Mouse (Mus musculus) left cerebral cortex, adult 18-20 months (tissue): ENCODE measurements around the gene Gltp. TPM values are rescaled to one million over a fixed set of nuclear protein-coding genes. Genes with fewer than 3 reads are reported as not detected.

ENCODE experiments used
- DNase-seq, 2 experiments: peaks; one replicate each; pipeline ENCODE4 v3.0.0; 2021 to 2022; ENCODE audit warnings: low spot score in 2 of 2, mixed read lengths in 1 of 2
- total RNA-seq, 2 experiments: library from RNA; stranded (reverse); gene quantifications; 2 replicates each; pipeline ENCODE4 v1.2.3; 2021

Gene Gltp
- total RNA-seq, 2 experiments from 2014 or later = 21.6 to 22.4 TPM

- no peak for DNase-seq
Observed at GRCm38 (mm10) chr5:114702403-114703392, 11.9 kb upstream of the Gltp start.

DNA sequence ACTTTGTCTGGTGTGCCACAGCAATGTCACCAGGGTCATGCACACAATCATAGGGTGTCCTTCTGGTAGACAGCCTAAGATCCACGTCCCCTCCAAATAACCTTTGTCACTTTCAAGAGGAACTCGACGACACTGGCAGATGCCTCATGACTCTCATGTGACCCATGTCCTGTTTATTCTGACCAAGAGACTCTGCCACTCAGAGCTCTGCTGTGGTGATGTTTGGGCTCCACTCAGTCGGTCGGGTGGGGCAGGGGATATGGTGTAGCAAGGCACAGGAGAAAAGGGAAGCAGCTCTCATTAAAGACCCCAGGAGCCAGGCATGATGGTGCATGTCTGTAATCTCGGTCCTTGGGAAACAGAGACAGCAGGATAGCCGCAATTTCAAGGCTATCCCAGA lies 8.2 kb upstream of the Gltp start:
- DNase-seq = no peak

GRCm38 (mm10) chr5:114698044-114698746 lies 7.4 kb upstream of the Gltp start:
- peak; percentile 65 to 72 for DNase-seq

DNA sequence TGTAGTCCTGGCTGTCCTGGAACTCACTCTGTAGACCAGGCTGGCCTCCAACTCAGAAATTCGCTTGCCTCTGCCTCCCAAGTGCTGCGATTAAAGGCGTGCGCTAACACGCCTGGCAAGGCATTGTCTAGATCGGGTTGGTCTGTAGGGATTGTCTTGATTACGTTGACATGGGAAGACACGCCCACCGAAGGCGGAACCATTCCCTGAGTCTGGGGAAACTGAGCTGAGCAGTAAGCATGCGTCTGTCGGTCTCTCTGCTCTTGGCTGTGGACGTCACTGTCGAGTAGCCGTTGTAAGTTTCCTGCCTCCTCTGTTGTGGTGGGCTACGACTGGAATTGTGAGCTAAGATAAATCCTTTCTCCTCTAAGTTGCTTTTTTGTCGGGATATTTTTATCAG lies 6.2 kb upstream of the Gltp start:
- DNase-seq = no peak

- DNase-seq = no peak
Observed at GRCm38 (mm10) chr5:114695775-114696174, 5.0 kb upstream of the Gltp start.

DNA sequence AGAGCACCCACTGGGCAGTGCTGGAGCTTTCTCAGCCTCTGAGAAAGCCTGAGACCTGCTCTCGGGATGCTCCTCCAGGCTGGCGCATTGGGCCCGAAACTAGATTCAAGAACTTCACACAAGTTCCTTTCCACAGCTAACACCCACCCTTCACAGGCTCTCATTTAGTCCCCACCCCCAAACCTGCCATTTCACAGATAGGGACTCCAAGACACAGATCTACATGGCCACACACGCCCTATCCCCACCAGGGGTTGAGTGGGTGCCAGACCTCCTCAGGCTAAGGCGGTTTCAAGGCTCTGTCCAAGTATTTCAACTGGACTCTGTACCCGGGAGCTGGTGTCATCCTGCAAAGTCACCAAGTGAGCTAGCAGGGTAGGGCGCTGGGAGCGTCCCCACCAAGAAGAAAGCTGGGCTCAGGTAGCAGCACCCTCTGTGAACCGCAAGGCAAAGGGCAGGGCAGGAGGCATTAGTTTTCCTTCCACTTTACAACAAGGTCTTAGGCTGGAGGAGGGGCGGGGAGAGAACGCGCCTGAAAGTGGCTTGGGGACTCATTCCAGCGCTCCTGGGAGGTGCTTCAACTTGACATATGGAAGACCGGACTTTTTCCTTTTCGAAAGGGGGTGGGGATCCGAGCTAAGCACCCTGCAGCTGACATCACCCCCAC lies 951 bp downstream of the Gltp start:
- DNase-seq = no peak

DNA sequence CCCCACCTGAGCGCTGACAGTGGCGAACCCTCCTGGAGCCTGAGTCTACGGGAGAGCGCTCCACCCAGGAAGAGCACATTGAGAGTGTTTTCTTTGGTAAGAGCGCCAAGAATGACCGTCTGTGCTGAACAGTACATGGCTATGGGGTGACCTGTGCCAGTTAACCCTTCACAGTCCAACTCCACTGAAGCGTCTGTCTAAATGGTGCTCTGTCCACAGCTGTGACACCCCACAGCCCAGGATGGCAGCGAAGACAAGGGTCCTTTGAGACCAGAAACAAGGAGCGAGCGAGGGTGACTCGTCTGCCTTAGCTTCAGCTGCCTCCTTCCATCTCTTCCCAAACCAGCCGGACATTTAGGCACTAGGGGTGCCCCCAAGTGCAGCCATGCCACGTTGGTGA lies 2.1 kb downstream of the Gltp start:
- no peak for DNase-seq

DNA sequence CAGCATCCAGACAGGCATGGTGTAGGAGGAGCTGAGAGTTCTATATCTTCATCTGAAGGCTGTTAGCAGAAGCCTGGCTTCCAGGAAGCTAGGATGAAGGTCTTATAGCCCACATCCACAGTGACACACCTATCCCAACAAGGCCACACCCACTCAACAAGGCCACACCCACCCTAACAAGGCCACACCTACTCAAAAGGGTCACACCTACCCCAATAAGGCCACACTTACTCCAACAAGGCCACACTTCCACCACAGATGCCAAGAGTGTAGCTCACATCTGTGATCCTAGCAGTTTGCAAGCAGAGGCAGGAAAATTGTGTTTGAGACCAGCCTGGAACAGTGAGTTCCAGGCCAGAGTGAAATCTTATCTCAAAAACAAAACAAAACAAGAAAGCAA lies 2.9 kb downstream of the Gltp start:
- DNase-seq = no peak

DNA sequence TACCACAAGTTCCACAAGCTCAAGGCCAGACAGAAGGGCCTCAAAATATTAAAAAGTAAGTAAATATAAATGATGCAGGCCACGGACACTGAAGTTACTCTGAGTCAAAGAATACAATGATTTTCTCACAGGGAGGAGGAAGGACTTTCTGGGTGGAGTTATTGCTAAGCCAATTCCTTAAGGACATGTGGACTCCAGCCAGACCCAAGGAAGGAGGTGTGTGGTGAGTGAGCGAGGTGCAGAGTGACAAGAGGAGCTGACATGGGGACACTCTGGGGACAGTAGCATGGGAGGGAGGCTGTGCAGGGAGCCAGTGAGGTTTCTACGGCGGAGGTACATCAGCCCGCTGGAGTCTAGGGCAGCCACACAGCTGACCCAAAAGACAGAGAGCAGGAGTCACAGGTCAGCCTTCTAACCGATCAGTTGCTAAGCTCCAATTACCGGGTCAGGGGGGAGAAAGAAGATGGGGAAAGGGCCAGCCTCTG lies 4.0 kb downstream of the Gltp start:
- no peak for DNase-seq

DNA sequence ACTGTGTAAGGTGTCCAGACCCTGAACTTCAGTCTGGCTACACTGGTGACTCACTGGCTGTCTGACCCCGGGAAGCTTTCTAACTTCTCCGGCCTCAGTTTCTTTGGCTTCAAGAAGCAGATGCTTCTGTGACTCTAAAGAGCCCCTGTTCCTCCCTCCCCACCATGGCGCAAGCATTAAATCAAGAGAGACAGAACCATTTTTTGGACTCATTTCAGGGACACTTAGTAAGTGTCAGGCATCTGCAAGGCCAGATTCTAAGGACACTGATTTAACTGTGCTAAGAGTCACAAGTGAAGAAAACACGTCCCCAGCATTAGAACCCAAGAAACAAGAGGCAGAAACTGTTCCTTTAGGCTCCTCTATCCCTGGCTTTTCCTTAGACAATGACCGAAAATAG lies 4.8 kb downstream of the Gltp start:
- no peak for DNase-seq

DNA sequence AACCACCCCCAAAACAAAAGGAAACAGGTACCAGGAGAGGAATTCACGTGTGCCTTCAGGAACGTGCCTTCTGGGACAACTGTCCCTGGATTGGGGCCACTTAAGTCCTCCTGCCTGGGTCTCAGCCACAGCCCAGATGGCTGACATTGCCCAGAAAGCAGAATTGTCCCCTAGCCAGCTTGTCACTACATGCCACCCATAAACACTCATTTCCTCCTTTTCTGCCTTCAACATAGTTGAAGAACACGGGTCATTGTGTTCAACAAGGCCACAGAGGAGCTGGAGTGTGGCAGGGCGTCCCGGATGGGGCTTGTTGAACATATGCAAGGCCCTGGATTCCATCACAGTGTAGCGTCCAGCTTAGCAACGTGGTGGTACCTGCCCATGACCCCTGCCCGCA lies 9.1 kb downstream of the Gltp start:
- no peak for DNase-seq

DNA sequence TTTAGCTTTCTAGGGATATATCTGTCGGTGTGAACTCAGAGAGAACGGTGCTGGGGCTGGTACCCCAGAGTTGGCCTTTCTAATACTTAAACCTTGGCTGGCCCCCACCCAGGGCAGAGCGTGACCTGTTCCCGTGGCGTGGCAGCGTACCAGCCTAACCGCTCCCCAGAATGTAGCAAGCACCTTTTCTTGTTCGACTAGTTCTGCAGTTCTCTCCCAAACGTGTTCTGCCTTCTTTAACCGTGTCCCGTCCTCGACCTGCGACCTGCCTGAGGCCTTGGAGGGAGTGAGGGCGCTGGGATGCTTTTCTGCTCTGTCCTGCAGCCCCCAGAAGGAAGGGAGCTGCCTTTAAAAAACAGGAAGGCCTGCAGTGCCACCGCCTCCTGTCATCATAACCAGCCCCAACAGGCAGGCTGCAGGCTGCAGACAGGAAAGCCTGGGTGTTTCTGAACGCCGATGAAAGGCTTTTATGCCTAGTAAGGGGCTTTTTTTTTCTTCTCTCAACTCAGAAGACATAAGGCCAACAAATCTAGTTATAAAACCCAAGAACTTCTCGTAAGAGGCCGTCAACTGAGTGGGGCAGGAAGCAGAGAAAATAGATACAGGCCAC lies 10.0 kb downstream of the Gltp start:
- no peak for DNase-seq

GRCm38 (mm10) chr5:114679841-114680591 lies 10.8 kb downstream of the Gltp start:
- DNase-seq = no peak

DNA sequence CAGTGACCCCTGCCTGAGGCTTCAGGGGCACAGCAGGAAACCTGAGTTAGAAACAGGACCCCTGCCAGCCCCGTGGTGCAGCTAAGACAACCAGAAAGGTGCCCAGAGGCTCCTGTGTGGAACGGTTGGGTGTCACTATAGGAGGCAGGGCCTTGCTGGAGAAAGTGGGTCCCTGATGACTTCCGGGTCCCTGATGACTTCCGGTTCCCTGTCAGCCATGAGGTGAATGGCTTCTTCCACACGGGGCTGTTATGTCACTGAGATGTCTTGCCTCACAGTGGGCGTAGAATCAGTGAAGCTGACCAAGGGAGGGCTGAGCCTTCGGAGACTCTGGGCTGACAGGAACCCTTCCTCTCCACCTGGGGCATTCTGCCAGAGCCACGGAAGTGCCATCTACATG lies 16.2 kb downstream of the Gltp start:
- no peak for DNase-seq

DNA sequence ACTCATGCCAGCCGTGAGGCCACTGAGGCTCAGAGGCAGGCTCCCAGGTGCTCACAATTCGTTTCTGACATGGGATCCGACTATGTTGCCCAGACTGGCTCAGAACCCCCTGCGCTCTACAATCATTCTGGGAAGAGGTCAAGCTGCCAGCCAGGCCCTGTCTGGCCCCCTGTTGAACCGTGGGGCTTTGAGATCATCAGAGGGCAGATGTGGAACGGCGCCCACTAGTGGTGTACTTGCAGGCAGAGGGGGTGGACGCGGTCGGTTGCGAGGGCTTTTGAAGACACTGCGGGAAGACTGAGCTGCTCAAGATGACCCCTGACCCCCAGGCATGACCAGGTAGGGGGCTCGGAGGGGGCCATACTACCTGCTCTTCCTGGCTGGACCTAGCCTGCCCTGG lies 17.7 kb downstream of the Gltp start:
- no peak for DNase-seq

DNA sequence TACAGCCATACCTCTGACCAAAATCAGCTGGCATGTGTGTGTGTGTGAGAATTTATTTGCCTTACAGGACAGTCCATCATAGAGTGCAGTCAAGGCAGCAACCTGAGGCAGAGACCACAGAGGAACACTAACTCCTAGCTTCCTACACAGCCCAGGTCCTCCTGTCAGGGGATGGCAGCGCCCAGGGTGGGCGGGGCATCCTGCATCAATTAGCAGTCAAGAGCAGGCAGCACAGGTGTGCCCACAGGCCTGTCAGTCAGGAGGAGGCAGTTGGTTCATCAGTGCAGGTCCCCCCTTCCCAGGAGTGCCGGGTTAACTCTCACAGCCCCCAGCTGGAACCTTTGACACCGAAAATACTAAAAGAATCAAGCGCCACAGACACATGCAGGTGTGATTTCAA lies 21.8 kb downstream of the Gltp start:
- no peak for DNase-seq

DNA sequence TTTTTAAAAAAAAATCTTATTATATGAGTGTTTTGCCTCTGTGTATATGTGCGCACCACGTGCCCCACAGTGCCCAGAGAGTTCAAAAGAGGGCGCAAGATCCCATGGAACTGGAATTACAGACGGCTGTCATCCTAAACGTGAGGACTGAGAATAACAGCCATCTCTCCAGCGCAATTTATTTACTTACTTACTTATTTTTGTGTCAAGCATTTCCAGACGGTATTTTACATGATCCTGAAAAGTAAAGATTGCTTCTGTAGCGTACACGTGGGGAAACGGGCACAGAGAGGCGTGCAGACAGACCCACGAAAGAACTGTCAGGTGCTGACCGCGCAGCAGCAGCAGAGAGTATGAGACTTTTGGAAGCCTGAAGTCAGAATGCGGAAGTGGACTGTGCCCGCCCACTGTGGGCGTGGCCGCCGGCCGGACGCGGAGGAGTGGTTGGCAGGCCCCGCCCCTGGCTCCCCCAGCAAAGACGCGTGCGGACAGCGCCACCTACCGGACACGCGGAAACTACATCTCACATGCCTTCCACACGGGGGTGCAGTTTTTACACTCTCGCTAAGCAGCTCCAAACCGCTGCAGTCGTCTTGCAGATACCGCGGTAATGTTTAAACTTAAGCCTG lies 23.4 kb downstream of the Gltp start:
- DNase-seq = peak; percentile 99

GRCm38 (mm10) chr5:114666659-114667058 lies 24.1 kb downstream of the Gltp start:
- no peak for DNase-seq

DNA sequence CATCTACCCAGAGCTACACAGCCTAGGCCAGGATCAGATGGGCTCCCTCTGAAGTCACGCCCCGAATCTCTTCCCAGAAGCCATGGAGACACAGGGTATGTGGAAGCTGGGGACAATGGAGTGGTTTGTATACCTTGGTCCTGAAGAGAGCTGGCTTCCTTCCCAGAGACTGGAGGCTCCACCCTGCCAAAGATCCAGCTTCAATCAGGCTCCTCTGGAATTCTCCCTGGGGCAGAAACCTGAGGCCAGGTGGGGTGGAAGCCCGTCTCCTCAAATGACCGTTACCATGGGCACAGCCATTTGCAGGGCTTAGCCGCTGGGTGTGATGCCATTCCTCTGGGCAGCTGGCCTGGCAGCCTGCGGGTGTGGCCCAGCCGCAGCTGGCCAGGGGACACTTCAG lies 26.0 kb downstream of the Gltp start:
- no peak for DNase-seq

DNA sequence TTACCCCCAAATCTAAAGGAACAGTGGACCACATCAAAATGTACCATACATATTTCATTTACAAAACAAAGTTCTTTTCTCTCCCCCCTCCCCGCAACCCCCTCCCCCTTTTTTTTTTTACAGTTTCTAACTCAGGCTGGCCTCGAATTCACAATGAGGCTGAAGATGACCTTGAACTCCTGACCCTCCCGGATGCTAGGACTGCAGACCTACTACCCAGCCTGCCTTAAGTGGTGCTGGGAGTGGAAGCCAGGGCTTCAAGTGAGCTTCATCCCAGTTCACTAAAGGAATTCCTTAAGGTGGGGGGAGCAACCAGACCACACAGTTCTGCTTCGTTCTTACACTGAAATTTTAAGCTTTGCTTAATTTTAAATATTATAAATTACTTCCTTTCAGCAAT lies 26.6 kb downstream of the Gltp start:
- no peak for DNase-seq
